7 mouse cellular contexts compared by ENCODE assay signal in genomic region chr11:75165441-75166192, GRCm38 (mm10). TPM values are rescaled to one million over a fixed set of nuclear protein-coding genes. Genes with fewer than 3 reads are reported as not detected.
A peak's percentile ranks its signal among the peaks of the same experiment; 100 is the strongest.
DNase-seq lines count a peak whose midpoint lies in the region; ATAC-seq and TF ChIP-seq lines count a peak whose summit lies in the region.

No protein-coding gene starts in this region.

- H3K9me3 ChIP-seq in intestine, postnatal 0 days (ENCODE audit: control insufficient read depth) = no peaks in the 10 kb centered on the region
- no peaks in the 10 kb centered on the region for H3K9me3 ChIP-seq in limb, embryonic 13.5 days
- no peaks in the 10 kb centered on the region for H3K9me3 ChIP-seq in midbrain, embryonic 13.5 days

- peaks cover 38% of the 10 kb centered on the region for H3K27me3 ChIP-seq in intestine, postnatal 0 days (replicated peaks; ENCODE audit: control insufficient read depth, insufficient read depth, low read length)
- H3K27me3 ChIP-seq in limb, embryonic 13.5 days = peaks cover 79% of the 10 kb centered on the region
- peaks cover 75% of the 10 kb centered on the region for H3K27me3 ChIP-seq in midbrain, embryonic 13.5 days

- H3K4me1 ChIP-seq in intestine, postnatal 0 days (replicated peaks; ENCODE audit: control insufficient read depth, insufficient read depth, low read length) = peaks cover 4% of the 10 kb centered on the region
- peaks cover 87% of the 10 kb centered on the region for H3K4me1 ChIP-seq in limb, embryonic 13.5 days
- peaks cover 52% of the 10 kb centered on the region for H3K4me1 ChIP-seq in midbrain, embryonic 13.5 days (replicated peaks)

- peak overlapping the region; percentile 91 for H3K4me2 ChIP-seq in intestine, postnatal 0 days (replicated peaks; ENCODE audit: low read depth)
- peak overlapping the region; percentile 87 for H3K4me2 ChIP-seq in limb, embryonic 13.5 days (replicated peaks)
- H3K4me2 ChIP-seq in midbrain, embryonic 13.5 days (replicated peaks) = peak overlapping the region; percentile 75

- peak; percentile 96 for TF ChIP-seq CTCF in intestine, postnatal 0 days (IDR thresholded peaks at IDR 0.05; ENCODE audit: low read depth)

- peak overlapping the region; percentile 35 for H3K27ac ChIP-seq in intestine, postnatal 0 days (ENCODE audit: low read depth, low read length)
- peak overlapping the region; percentile 92 for H3K27ac ChIP-seq in limb, embryonic 13.5 days
- H3K27ac ChIP-seq in midbrain, embryonic 13.5 days = no peak overlapping the region

- peak; percentile 15; the same call in 1 of the 2 replicates for ATAC-seq in intestine, postnatal 0 days
- no peak for ATAC-seq in limb, embryonic 13.5 days (ENCODE audit: low FRiP score, low read depth)
- no peak for ATAC-seq in midbrain, embryonic 13.5 days

- H3K36me3 ChIP-seq in intestine, postnatal 0 days (ENCODE audit: control insufficient read depth, insufficient read depth) = peaks cover 38% of the 10 kb centered on the region
- H3K36me3 ChIP-seq in limb, embryonic 13.5 days = peaks cover 69% of the 10 kb centered on the region
- H3K36me3 ChIP-seq in midbrain, embryonic 13.5 days = peaks cover 25% of the 10 kb centered on the region

- H3K4me3 ChIP-seq in intestine, postnatal 0 days (ENCODE audit: low read depth, low read length) = peak overlapping the region; percentile 67
- peak overlapping the region; percentile 75 for H3K4me3 ChIP-seq in limb, embryonic 13.5 days
- H3K4me3 ChIP-seq in midbrain, embryonic 13.5 days (replicated peaks) = peak overlapping the region; percentile 48

- WGBS in intestine, postnatal 0 days = 9% methylated on average over 54 of the region's 54 CpGs
- 5% methylated on average over 54 of the region's 54 CpGs for WGBS in limb, embryonic 13.5 days
- 3% methylated on average over 54 of the region's 54 CpGs for WGBS in midbrain, embryonic 13.5 days

- DNase-seq in adrenal gland, adult 8-10 months = peak; percentile 59
- DNase-seq in embryo, embryonic 9.5 days (ENCODE audit: extremely low spot score) = peak; percentile 61
- DNase-seq in heart, adult 18-20 months = peak; percentile 91 to 93
- DNase-seq in spleen, postnatal 4 days (ENCODE audit: low spot score in 2 of 2) = peak; percentile 79 to 93

- peak overlapping the region; percentile 72 for H3K9ac ChIP-seq in intestine, postnatal 0 days (ENCODE audit: low read depth, low read length)
- peak overlapping the region; percentile 90 for H3K9ac ChIP-seq in limb, embryonic 13.5 days
- no peak overlapping the region for H3K9ac ChIP-seq in midbrain, embryonic 13.5 days (replicated peaks)

RNA-seq across cellular contexts. Expression of gene Hic1, which starts 3.7 kb away (rescaled TPM):
- total RNA-seq in adrenal gland, adult 8-10 months (2022) = 10 to 100 TPM in 2 of 4 experiments, 1 to 10 TPM in 2; 7.7 to 16.5 (median 11.4) TPM
- 10 to 100 TPM in 1 of 2 experiments, 1 to 10 TPM in 1; 6.6 to 11.5 TPM for total RNA-seq in heart, adult 18-20 months (2021)
- polyA plus RNA-seq in intestine, postnatal 0 days (2015; fragmentation: Nextera tagmentation; extraction: Ambion mirVana) = 8.6 and 8.8 TPM in 2 replicates
- polyA plus RNA-seq in limb, embryonic 13.5 days (2015; fragmentation: Nextera tagmentation; extraction: Ambion mirVana) = 28.2 and 29.3 TPM in 2 replicates
- 1.2 and 2.4 TPM in 2 replicates for polyA plus RNA-seq in midbrain, embryonic 13.5 days (2015; fragmentation: Nextera tagmentation; extraction: Ambion mirVana)

RNA-seq across cellular contexts. Expression of gene Ovca2, which starts 13.0 kb away (rescaled TPM):
- 10 to 100 TPM; 22.3 to 28.9 (median 25.9) TPM for total RNA-seq in adrenal gland, adult 8-10 months (2022)
- 1 to 10 TPM; 5.5 to 7.0 TPM for total RNA-seq in heart, adult 18-20 months (2021)
- polyA plus RNA-seq in intestine, postnatal 0 days (2015; fragmentation: Nextera tagmentation; extraction: Ambion mirVana) = 21.6 and 22.4 TPM in 2 replicates
- 27.8 and 29.5 TPM in 2 replicates for polyA plus RNA-seq in limb, embryonic 13.5 days (2015; fragmentation: Nextera tagmentation; extraction: Ambion mirVana)
- polyA plus RNA-seq in midbrain, embryonic 13.5 days (2015; fragmentation: Nextera tagmentation; extraction: Ambion mirVana) = 19.8 and 22.4 TPM in 2 replicates

RNA-seq across cellular contexts. Expression of gene Dph1, which starts 25.4 kb away (rescaled TPM):
- 10 to 100 TPM; 32.3 to 46.1 (median 44.7) TPM for total RNA-seq in adrenal gland, adult 8-10 months (2022)
- 1 to 10 TPM; 8.7 to 9.8 TPM for total RNA-seq in heart, adult 18-20 months (2021)
- 11.3 and 12.3 TPM in 2 replicates for polyA plus RNA-seq in intestine, postnatal 0 days (2015; fragmentation: Nextera tagmentation; extraction: Ambion mirVana)
- polyA plus RNA-seq in limb, embryonic 13.5 days (2015; fragmentation: Nextera tagmentation; extraction: Ambion mirVana) = 23.9 and 24.9 TPM in 2 replicates
- polyA plus RNA-seq in midbrain, embryonic 13.5 days (2015; fragmentation: Nextera tagmentation; extraction: Ambion mirVana) = 14.9 and 15.4 TPM in 2 replicates

RNA-seq across cellular contexts. Expression of gene Rtn4rl1, which starts 28.0 kb away (rescaled TPM):
- 10 to 100 TPM; 39.9 to 74.9 (median 58.7) TPM for total RNA-seq in adrenal gland, adult 8-10 months (2022)
- total RNA-seq in heart, adult 18-20 months (2021) = 1 to 10 TPM; 5.7 TPM
- polyA plus RNA-seq in intestine, postnatal 0 days (2015; fragmentation: Nextera tagmentation; extraction: Ambion mirVana) = 1.5 and 1.8 TPM in 2 replicates
- 2.3 and 3.1 TPM in 2 replicates for polyA plus RNA-seq in limb, embryonic 13.5 days (2015; fragmentation: Nextera tagmentation; extraction: Ambion mirVana)
- polyA plus RNA-seq in midbrain, embryonic 13.5 days (2015; fragmentation: Nextera tagmentation; extraction: Ambion mirVana) = 12.4 and 12.7 TPM in 2 replicates
